Mouse (Mus musculus): Measurements from ENCODE around the gene Hid1.

GRCm38 (mm10) chr11:115354183-115354582 is 13.4 kb downstream of the Hid1 start:
- no peak for TF ChIP-seq POLR2A (IDR thresholded peaks at IDR 0.05; ENCODE audit: borderline replicate concordance, insufficient read depth, low read length)
- peak; percentile 92 for TF ChIP-seq CTCF (IDR thresholded peaks at IDR 0.05; ENCODE audit: borderline replicate concordance, insufficient read depth, low read depth, low read length)
